Mouse (Mus musculus): Measurements from ENCODE around the gene Zfr2.
"Not testable (repeated sequence)": the region's sequence is repeated elsewhere in the genome, so short reads cannot be mapped to it uniquely, and the experiment has no call there.

The Zfr2 gene

GRCm38 (mm10) chr10:81202978-81203720 is 29.8 kb upstream of the Zfr2 start:
- no peak for DNase-seq (ENCODE audit: low spot score)

GRCm38 (mm10) chr10:81204137-81204536 is 28.8 kb upstream of the Zfr2 start:
- DNase-seq (ENCODE audit: low spot score): no peak

GRCm38 (mm10) chr10:81210154-81210553 is 22.8 kb upstream of the Zfr2 start:
- no peak for DNase-seq (ENCODE audit: low spot score)

- DNase-seq (ENCODE audit: low spot score): no peak
Measured at GRCm38 (mm10) chr10:81216260-81216659, 16.7 kb upstream of the Zfr2 start.

GRCm38 (mm10) chr10:81216810-81217209 is 16.1 kb upstream of the Zfr2 start:
- DNase-seq (ENCODE audit: low spot score): no peak

- DNase-seq (ENCODE audit: low spot score): not testable (repeated sequence)
Measured at GRCm38 (mm10) chr10:81217267-81217666, 15.7 kb upstream of the Zfr2 start.

- DNase-seq (ENCODE audit: low spot score): peak; percentile 56
Measured at GRCm38 (mm10) chr10:81217964-81218363, 15.0 kb upstream of the Zfr2 start.

- DNase-seq (ENCODE audit: low spot score): no peak
Measured at GRCm38 (mm10) chr10:81221402-81222015, 11.4 kb upstream of the Zfr2 start.

- DNase-seq (ENCODE audit: low spot score): not testable (repeated sequence)
Measured at GRCm38 (mm10) chr10:81223731-81224130, 9.2 kb upstream of the Zfr2 start.

GRCm38 (mm10) chr10:81229735-81230437 is 3.1 kb upstream of the Zfr2 start:
- DNase-seq (ENCODE audit: low spot score): no peak

- DNase-seq (ENCODE audit: low spot score): no peak
Measured at GRCm38 (mm10) chr10:81230438-81231332, 2.3 kb upstream of the Zfr2 start, which contains the start of gene Atcay. TSS of gene Atcay (minus strand) at chr10:81230833.

GRCm38 (mm10) chr10:81231436-81231835 is 1.5 kb upstream of the Zfr2 start:
- DNase-seq (ENCODE audit: low spot score): no peak

GRCm38 (mm10) chr10:81233226-81233585 is 251 bp downstream of the Zfr2 start:
- no peak for DNase-seq (ENCODE audit: low spot score)

- no peak for DNase-seq (ENCODE audit: low spot score)
Measured at GRCm38 (mm10) chr10:81234206-81234605, 1.3 kb downstream of the Zfr2 start.

- no peak for DNase-seq (ENCODE audit: low spot score)
Measured at GRCm38 (mm10) chr10:81236471-81237268, 3.7 kb downstream of the Zfr2 start.

- DNase-seq (ENCODE audit: low spot score): no peak
Measured at GRCm38 (mm10) chr10:81238618-81239017, 5.7 kb downstream of the Zfr2 start.

- DNase-seq (ENCODE audit: low spot score): no peak
Measured at GRCm38 (mm10) chr10:81240876-81241275, 7.9 kb downstream of the Zfr2 start.

- no peak for DNase-seq (ENCODE audit: low spot score)
Measured at GRCm38 (mm10) chr10:81242021-81242420, 9.1 kb downstream of the Zfr2 start.

- no peak for DNase-seq (ENCODE audit: low spot score)
Measured at GRCm38 (mm10) chr10:81244146-81244545, 11.2 kb downstream of the Zfr2 start.

GRCm38 (mm10) chr10:81244595-81244994 is 11.6 kb downstream of the Zfr2 start:
- DNase-seq (ENCODE audit: low spot score): peak; percentile 70

GRCm38 (mm10) chr10:81245166-81245565 is 12.2 kb downstream of the Zfr2 start:
- DNase-seq (ENCODE audit: low spot score): no peak

Data from spleen, adult 12 weeks (tissue).